Mouse (Mus musculus) cerebellum, adult 2 months (tissue): ENCODE data around the gene Dennd1a.

Source experiments
- CTCF ChIP-seq: fragments of 200-500 bp; IDR thresholded peaks from 2 replicates; pipeline ENCODE4 v1.5.1; 2011; ENCODE audit warnings: low read depth, mild to moderate bottlenecking, control low read depth, low read length, moderate library complexity, borderline replicate concordance; ENCODE audit not compliant: insufficient read depth
- POLR2A ChIP-seq: fragments of 200-500 bp; IDR thresholded peaks from 2 replicates; pipeline ENCODE4 v1.6.1; 2011; ENCODE audit warnings: low read length, control low read depth, borderline replicate concordance; ENCODE audit not compliant: insufficient read depth

GRCm38 (mm10) chr2:38096328-38096727 lies 190.9 kb downstream of the Dennd1a start:
- TF ChIP-seq CTCF (no peak), POLR2A (no peak)
